Mouse (Mus musculus): Measurements from ENCODE around the gene Tmem231.
"Not testable (repeated sequence)": the region's sequence is repeated elsewhere in the genome, so short reads cannot be mapped to it uniquely, and the experiment has no call there.

The Tmem231 gene

DNA sequence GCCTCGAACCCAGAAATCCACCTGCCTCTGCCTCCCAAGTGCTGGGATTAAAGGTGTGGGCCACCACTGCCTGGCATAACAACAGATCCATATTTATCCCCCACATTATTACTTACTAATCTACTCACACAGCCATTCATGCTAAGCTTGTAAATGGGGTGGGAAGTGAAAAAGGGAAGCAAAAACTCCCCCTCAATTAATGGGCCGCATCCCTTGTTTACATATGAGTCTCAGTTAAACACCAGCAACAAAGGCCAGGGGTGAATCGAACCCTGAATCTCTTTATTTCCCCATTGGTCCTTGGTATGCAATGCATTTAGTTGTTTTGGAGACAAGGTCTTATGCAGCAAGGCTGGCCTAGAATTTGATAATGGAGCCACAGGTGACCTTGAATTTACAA, 17.2 kb upstream of the Tmem231 start:
- in situ Hi-C loops (cut with MboI, MseI): no loop called here

DNA sequence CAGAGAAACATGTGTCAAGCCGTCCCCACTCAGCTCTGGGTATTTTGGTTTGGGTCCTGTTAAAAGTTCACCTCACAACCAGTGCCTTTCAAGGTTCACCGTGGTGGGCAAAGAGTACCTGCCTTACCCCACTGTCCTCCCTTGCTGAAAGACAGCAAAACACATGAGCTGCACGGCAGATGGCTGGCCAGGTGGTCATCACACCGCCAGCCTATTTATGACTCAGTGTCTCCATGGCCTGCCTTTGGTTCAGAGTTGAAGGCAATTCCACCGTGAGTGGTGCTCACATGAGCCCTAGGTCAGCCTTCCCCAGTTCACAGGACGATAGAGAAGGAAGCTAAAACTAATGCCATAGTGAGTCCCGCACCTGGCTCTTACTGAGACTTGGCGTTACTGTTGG, 14.3 kb upstream of the Tmem231 start:
- in situ Hi-C loops (cut with MboI, MseI): no loop called here

DNA sequence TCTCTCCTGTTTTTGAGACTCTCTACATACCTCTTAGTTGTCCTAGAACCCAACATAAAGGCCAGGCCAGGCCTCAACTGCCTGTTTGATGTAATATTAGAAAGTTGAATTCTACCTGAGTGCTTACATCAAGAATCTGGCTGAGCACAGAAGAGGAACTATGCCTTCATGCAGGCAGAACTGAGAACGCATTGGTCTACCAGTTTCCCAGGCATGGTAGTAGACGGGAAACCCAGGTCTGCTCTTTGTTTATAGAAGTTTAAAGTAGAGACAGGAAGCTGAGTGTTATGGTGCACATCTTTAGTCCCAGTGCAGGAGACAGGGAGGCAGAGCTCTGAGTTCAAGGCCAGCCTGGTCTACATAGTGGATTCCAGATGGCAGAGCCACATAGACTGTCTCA, 13.5 kb upstream of the Tmem231 start:
- in situ Hi-C loops (cut with MboI, MseI): no loop called here

GRCm38 (mm10) chr8:111943544-111943943, 9.9 kb upstream of the Tmem231 start:
- in situ Hi-C loops (cut with MboI, MseI): loop anchor here (5.0 kb wide), 1 partner anchor 49 kb away; the partner anchor contains the start of gene Adat1

GRCm38 (mm10) chr8:111941101-111941454, 7.4 kb upstream of the Tmem231 start:
- in situ Hi-C loops (cut with MboI, MseI): loop anchor here (5.0 kb wide), 1 partner anchor 51 kb away; the partner anchor contains the start of gene Adat1

GRCm38 (mm10) chr8:111940171-111941100, 6.8 kb upstream of the Tmem231 start, which contains the start of gene Gabarapl2:
Gene Gabarapl2, plus strand, starts transcription at chr8:111940703.
- in situ Hi-C loops (cut with MboI, MseI): loop anchor here (5.0 kb wide), 1 partner anchor 52 kb away; the partner anchor contains the start of gene Adat1

- in situ Hi-C loops (cut with MboI, MseI): loop anchor here (5.0 kb wide), 1 partner anchor 53 kb away; the partner anchor contains the start of gene Adat1
Observed at GRCm38 (mm10) chr8:111939516-111940142, 5.9 kb upstream of the Tmem231 start.

- in situ Hi-C loops (cut with MboI, MseI): not testable (repeated sequence)
Observed at GRCm38 (mm10) chr8:111938076-111938985, 4.7 kb upstream of the Tmem231 start.

- in situ Hi-C loops (cut with MboI, MseI): no loop called here
Observed at GRCm38 (mm10) chr8:111937184-111937583, 3.5 kb upstream of the Tmem231 start.

DNA sequence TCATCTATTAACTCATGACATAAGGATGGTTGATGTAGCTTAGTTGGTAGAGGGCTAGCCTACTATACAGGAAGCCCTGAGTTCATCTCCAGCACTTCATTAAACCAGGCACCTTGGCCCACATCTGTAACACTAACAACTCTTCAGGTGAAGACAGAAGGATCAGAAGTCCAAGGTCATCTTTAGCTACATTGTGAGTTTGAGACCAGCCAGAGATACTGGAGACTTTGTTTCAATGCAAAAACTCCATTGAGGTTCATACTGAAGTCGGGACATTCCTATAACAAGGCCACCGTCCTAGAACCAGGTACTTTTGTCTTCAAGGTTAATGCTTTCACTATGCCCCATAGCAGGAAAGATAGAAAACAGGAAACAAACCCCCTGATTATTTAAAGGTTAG, 520 bp upstream of the Tmem231 start:
- in situ Hi-C loops (cut with MboI, MseI): loop anchor here (5.0 kb wide), 1 partner anchor 1698 kb away; no protein-coding TSS in a partner anchor

- in situ Hi-C loops (cut with MboI, MseI): loop anchor here (5.0 kb wide), 1 partner anchor 1700 kb away; no protein-coding TSS in a partner anchor
Observed at GRCm38 (mm10) chr8:111932580-111933336, 923 bp downstream of the Tmem231 start.

GRCm38 (mm10) chr8:111931721-111932120, 2.0 kb downstream of the Tmem231 start:
- in situ Hi-C loops (cut with MboI, MseI): loop anchor here (5.0 kb wide), 1 partner anchor 1701 kb away; no protein-coding TSS in a partner anchor

DNA sequence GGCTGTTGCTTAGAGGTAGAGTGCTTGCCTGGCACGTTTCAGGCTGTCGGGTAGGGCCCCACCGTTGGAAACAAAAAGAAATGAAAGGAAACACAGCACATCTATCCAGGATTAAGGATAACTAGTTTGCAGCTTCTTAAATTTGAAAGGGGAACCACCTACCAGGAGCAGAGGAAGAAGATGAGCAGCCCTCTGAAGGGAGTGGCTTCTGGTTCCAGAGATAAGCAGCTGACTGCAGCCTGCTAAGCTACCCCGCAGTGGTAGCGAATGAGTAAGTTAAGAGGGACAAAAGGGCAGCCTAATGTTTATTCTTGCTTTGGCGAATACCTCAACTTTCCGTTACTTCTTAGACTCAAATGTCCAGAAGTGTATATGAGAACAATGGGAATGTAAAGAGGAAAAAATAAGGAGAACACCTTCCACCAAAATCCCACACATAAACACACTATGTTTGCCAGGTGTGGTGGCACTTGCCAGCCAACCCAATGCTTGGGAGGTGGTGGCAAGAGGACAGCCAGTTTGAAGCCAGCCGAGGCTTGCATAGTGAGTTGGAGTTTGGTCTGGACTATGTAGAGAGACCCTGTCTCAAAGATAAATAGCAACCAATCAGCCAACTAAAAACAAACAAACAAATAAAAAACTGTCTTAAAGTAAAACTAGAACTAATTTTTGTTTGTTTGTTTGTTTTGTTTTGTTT, 3.9 kb downstream of the Tmem231 start:
- in situ Hi-C loops (cut with MboI, MseI): loop anchor here (5.0 kb wide), 1 partner anchor 1703 kb away; no protein-coding TSS in a partner anchor

GRCm38 (mm10) chr8:111924976-111925375, 8.7 kb downstream of the Tmem231 start:
- in situ Hi-C loops (cut with MboI, MseI): no loop called here

DNA sequence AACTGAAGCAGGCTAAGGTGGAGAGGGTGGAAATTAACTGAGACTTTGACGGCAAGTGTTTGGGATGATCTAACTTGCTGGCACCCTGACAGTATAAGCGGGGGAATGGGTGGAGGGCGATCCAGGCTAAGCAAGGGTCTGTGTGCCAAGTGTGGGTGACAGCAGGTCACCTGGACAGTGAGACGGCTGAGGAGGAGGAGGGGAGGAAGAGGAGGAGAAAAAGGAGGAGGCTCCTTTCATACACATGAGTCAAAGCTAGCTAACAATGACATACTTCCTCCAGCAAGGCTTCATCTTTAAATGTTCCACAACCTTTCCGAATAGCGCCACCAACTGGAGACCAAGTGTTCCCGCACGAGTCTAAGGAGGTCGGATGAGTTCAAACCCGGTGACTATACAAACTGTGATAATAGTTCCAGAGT, 10.3 kb downstream of the Tmem231 start:
- in situ Hi-C loops (cut with MboI, MseI): no loop called here

GRCm38 (mm10) chr8:111920971-111921370, 12.7 kb downstream of the Tmem231 start:
- in situ Hi-C loops (cut with MboI, MseI): no loop called here

DNA sequence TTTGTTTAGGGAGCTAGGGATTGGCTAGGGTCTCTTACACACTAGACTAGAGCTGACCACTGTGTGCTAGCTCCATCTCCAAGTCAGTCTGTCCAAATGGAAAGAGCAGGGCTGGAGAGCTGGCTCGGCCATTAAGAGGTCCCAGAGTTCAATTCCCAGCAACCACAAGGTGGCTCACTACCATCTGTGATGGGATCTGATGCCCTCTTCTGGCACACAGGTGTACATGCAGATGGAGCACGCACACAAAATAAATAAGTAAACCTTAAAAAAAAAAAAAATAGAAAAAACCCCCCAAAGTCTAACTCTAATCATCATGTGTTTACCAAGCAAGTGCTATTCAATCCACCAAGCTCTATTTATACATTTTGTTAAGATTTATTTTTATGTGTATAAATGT, 14.0 kb downstream of the Tmem231 start:
- in situ Hi-C loops (cut with MboI, MseI): no loop called here

GRCm38 (mm10) chr8:111912860-111913432, 20.7 kb downstream of the Tmem231 start:
- in situ Hi-C loops (cut with MboI, MseI): no loop called here

GRCm38 (mm10) chr8:111911572-111911971, 22.1 kb downstream of the Tmem231 start:
- in situ Hi-C loops (cut with MboI, MseI): no loop called here
